Mouse (Mus musculus): ENCODE measurements around the gene Btrc. TPM values are rescaled to one million over a fixed set of nuclear protein-coding genes. Genes with fewer than 3 reads are reported as not detected.

The Btrc gene
- polyA plus RNA-seq (2014; fragmentation: Illumina TruSeq; extraction: RNeasy Lipid Tissue Mini Kit (QIAGEN cat#74804); ENCODE audit: low replicate concordance), result 8.1 TPM

GRCm38 (mm10) chr19:45363384-45363926, at the start of gene Btrc:
Btrc (plus strand) TSS chr19:45363734.

GRCm38 (mm10) chr19:45560153-45560890, 196.8 kb downstream of the Btrc start, which contains the start of the genes Poll and Gm17018:
Poll (minus strand) TSS chr19:45560531.
Gm17018 (plus strand) TSS chr19:45560615.

Other genes with a start within 250 kb of the Btrc start
- gene Tlx1, start 213.1 kb upstream of the Btrc start, polyA plus RNA-seq (2014; fragmentation: Illumina TruSeq; extraction: RNeasy Lipid Tissue Mini Kit (QIAGEN cat#74804); ENCODE audit: low replicate concordance), result not detected
- not detected for gene Lbx1, start 127.9 kb upstream of the Btrc start, polyA plus RNA-seq (2014; fragmentation: Illumina TruSeq; extraction: RNeasy Lipid Tissue Mini Kit (QIAGEN cat#74804); ENCODE audit: low replicate concordance)
- gene Poll, start 196.8 kb downstream of the Btrc start, polyA plus RNA-seq (2014; fragmentation: Illumina TruSeq; extraction: RNeasy Lipid Tissue Mini Kit (QIAGEN cat#74804); ENCODE audit: low replicate concordance), result not detected
- 0.33 TPM for gene Gm17018, start 196.9 kb downstream of the Btrc start, polyA plus RNA-seq (2014; fragmentation: Illumina TruSeq; extraction: RNeasy Lipid Tissue Mini Kit (QIAGEN cat#74804); ENCODE audit: low replicate concordance)